In the genomic region with DNA sequence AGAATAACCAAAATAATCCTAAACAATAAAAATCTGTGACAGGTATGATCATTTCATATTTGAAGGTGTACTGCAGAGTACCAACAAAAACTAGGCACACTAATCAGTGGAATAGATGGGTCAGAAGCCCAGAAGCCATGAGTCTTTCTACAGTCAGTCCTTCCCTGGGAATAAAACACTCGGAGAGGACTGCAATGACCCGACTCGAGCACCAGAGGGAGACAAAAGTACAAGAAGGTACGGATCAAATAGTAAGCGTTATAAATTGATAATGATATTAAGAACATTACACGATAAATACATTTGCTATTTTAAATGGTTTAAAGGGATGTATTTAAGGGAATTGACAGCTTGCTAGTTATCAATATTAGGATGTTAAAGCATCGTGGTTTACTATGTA, we compare ENCODE assay signal across 21 mouse cellular contexts. TPM values are rescaled to one million over a fixed set of nuclear protein-coding genes. Genes with fewer than 3 reads are reported as not detected.
A peak's percentile ranks its signal among the peaks of the same experiment; 100 is the strongest.
DNase-seq lines count a peak whose midpoint lies in the region; ATAC-seq and TF ChIP-seq lines count a peak whose summit lies in the region.
"Had no signal": no experiment of that assay in that cellular context is flagged by ENCODE, and none has a peak within 500 bp of the region (broad histone marks: within the 10 kb centered on the region; RNA-seq: fewer than 3 reads in every experiment).

No protein-coding gene starts in this region.

- H3K4me3 ChIP-seq in layer of hippocampus, adult 2 months, result no peak overlapping the region
- no peak overlapping the region for H3K4me3 ChIP-seq in limb, embryonic 10.5 days
- H3K4me3 ChIP-seq: hindbrain, embryonic 10.5 days; kidney, embryonic 15.5 days; liver, embryonic 13.5 days; neural tube, embryonic 13.5 days had no signal

- in situ Hi-C loops in Patski (cut with MboI; ENCODE audit: low pct_unique_long_range_greater_than_20kb), result loop anchor here (25.0 kb wide), 1 partner anchor 124 kb away; no protein-coding TSS in a partner anchor

- H3K27me3 ChIP-seq in Patski, result no peaks in the 10 kb centered on the region
- H3K27me3 ChIP-seq in limb, embryonic 10.5 days (ENCODE audit: low read depth, poor library complexity, severe bottlenecking), result no peaks in the 10 kb centered on the region
- H3K27me3 ChIP-seq: kidney, embryonic 15.5 days; liver, embryonic 13.5 days; neural tube, embryonic 13.5 days had no signal

- CTCF ChIA-PET in Patski (lab: Charles Lee), result no interaction called here

- peak; percentile 3 for DNase-seq in embryo, embryonic 10.5 days (ENCODE audit: low spot score)
- no peak for DNase-seq in embryo, embryonic 9.5 days (ENCODE audit: extremely low spot score)
- no peak for DNase-seq in layer of hippocampus, adult 2 months (ENCODE audit: low spot score in 2 of 2)
- DNase-seq in layer of hippocampus, postnatal 10 days (ENCODE audit: low spot score in 2 of 2), result no peak
- DNase-seq in Patski (ENCODE audit: low read depth, low spot score), result no peak
- no peak for DNase-seq in adrenal gland, postnatal 14 days
- DNase-seq in limb, embryonic 10.5 days (ENCODE audit: low spot score), result no peak
- DNase-seq: adrenal gland, postnatal 10 days; cerebellum, postnatal 14 days; forebrain, postnatal 0 days; liver, embryonic 13.5 days had no signal

- no peaks in the 10 kb centered on the region for H3K36me3 ChIP-seq in limb, embryonic 10.5 days
- H3K36me3 ChIP-seq: G1E; hindbrain, embryonic 10.5 days; kidney, embryonic 15.5 days; liver, embryonic 13.5 days; neural tube, embryonic 13.5 days had no signal

- peak; percentile 36; the same call in 1 of the 2 replicates for TF ChIP-seq CTCF in layer of hippocampus, adult 2 months (conservative IDR thresholded peaks at IDR 0.05)
- peak; percentile 38 for TF ChIP-seq CTCF in Patski (IDR thresholded peaks at IDR 0.05)

- no peak for ATAC-seq in Patski
- peak; percentile 70 for ATAC-seq in megakaryocyte progenitor cell, adult 5-6 weeks (replicated peaks; ENCODE audit: poor library complexity)
- ATAC-seq: forebrain, postnatal 0 days had no signal

- no peak overlapping the region for H3K27ac ChIP-seq in layer of hippocampus, adult 2 months
- no peak overlapping the region for H3K27ac ChIP-seq in limb, embryonic 10.5 days
- H3K27ac ChIP-seq: hindbrain, embryonic 10.5 days; kidney, embryonic 15.5 days; liver, embryonic 13.5 days; neural tube, embryonic 13.5 days had no signal

- peaks cover 6% of the 10 kb centered on the region; the same call in 1 of the 2 replicates for H3K9me3 ChIP-seq in limb, embryonic 10.5 days (replicated peaks)
- H3K9me3 ChIP-seq: liver, embryonic 13.5 days had no signal

- WGBS in limb, embryonic 10.5 days, result 48% methylated on average over 7 of the region's 7 CpGs

- POLR2A ChIA-PET in Patski (lab: Charles Lee), result no interaction called here

- no peaks in the 10 kb centered on the region for H3K4me1 ChIP-seq in limb, embryonic 10.5 days
- H3K4me1 ChIP-seq: hindbrain, embryonic 10.5 days; kidney, embryonic 15.5 days; liver, embryonic 13.5 days; neural tube, embryonic 13.5 days had no signal

RNA-seq across cellular contexts. Expression of a gene that starts 22.9 kb away (rescaled TPM):
- not detected for total RNA-seq in layer of hippocampus, adult 2 months (2021)
- not detected for total RNA-seq in layer of hippocampus, postnatal 10 days (2021)
- not detected for polyA plus RNA-seq in Patski (2021)
- total RNA-seq in megakaryocyte progenitor cell, adult 5-6 weeks (2015), result not detected in 2 replicates
- total RNA-seq in megakaryocyte progenitor cell, adult 5-6 weeks (2017), result not detected in 2 replicates
- total RNA-seq in adrenal gland, postnatal 14 days (2021), result not detected in 2 replicates
- polyA plus RNA-seq in limb, embryonic 10.5 days (2016; fragmentation: Nextera tagmentation; extraction: Ambion mirVana), result not detected in 2 replicates
- total RNA-seq: adrenal gland, postnatal 10 days; forebrain, postnatal 0 days; gastrocnemius, postnatal 4 days; layer of hippocampus, postnatal 14 days; left cerebral cortex, postnatal 36 days had no signal
- polyA plus RNA-seq: forebrain, postnatal 0 days; G1E; heart, embryonic 14.5 days; hindbrain, embryonic 10.5 days; kidney, embryonic 15.5 days; liver, embryonic 13.5 days; neural tube, embryonic 13.5 days; spleen, adult 2 months had no signal

RNA-seq across cellular contexts. Expression of a gene that starts 25.5 kb away (rescaled TPM):
- not detected for total RNA-seq in layer of hippocampus, adult 2 months (2021)
- total RNA-seq in layer of hippocampus, postnatal 10 days (2021), result not detected
- polyA plus RNA-seq in Patski (2021), result not detected
- total RNA-seq in megakaryocyte progenitor cell, adult 5-6 weeks (2015), result not detected in 2 replicates
- total RNA-seq in megakaryocyte progenitor cell, adult 5-6 weeks (2017), result not detected in 2 replicates
- not detected in 2 replicates for total RNA-seq in adrenal gland, postnatal 14 days (2021)
- not detected in 2 replicates for polyA plus RNA-seq in limb, embryonic 10.5 days (2016; fragmentation: Nextera tagmentation; extraction: Ambion mirVana)
- total RNA-seq: adrenal gland, postnatal 10 days; forebrain, postnatal 0 days; G1E; gastrocnemius, postnatal 4 days; layer of hippocampus, postnatal 14 days; left cerebral cortex, postnatal 36 days had no signal
- polyA plus RNA-seq: forebrain, postnatal 0 days; G1E; heart, embryonic 14.5 days; hindbrain, embryonic 10.5 days; kidney, embryonic 15.5 days; liver, embryonic 13.5 days; neural tube, embryonic 13.5 days; spleen, adult 2 months had no signal

RNA-seq across cellular contexts. Expression of a gene that starts 27.3 kb away (rescaled TPM):
- total RNA-seq in layer of hippocampus, adult 2 months (2021), result not detected
- total RNA-seq in layer of hippocampus, postnatal 10 days (2021), result not detected
- not detected for polyA plus RNA-seq in Patski (2021)
- total RNA-seq in megakaryocyte progenitor cell, adult 5-6 weeks (2015), result not detected in 2 replicates
- total RNA-seq in megakaryocyte progenitor cell, adult 5-6 weeks (2017), result not detected in 2 replicates
- total RNA-seq in adrenal gland, postnatal 14 days (2021), result not detected in 2 replicates
- polyA plus RNA-seq in limb, embryonic 10.5 days (2016; fragmentation: Nextera tagmentation; extraction: Ambion mirVana), result not detected in 2 replicates
- total RNA-seq: adrenal gland, postnatal 10 days; forebrain, postnatal 0 days; G1E; gastrocnemius, postnatal 4 days; layer of hippocampus, postnatal 14 days; left cerebral cortex, postnatal 36 days had no signal
- polyA plus RNA-seq: forebrain, postnatal 0 days; G1E; heart, embryonic 14.5 days; hindbrain, embryonic 10.5 days; kidney, embryonic 15.5 days; liver, embryonic 13.5 days; neural tube, embryonic 13.5 days; spleen, adult 2 months had no signal

RNA-seq across cellular contexts. Expression of a gene that starts 34.1 kb away (rescaled TPM):
- total RNA-seq in layer of hippocampus, adult 2 months (2021), result not detected
- total RNA-seq in layer of hippocampus, postnatal 10 days (2021), result not detected
- not detected for polyA plus RNA-seq in Patski (2021)
- not detected in 2 replicates for total RNA-seq in megakaryocyte progenitor cell, adult 5-6 weeks (2015)
- not detected in 2 replicates for total RNA-seq in megakaryocyte progenitor cell, adult 5-6 weeks (2017)
- not detected in 2 replicates for total RNA-seq in adrenal gland, postnatal 14 days (2021)
- not detected in 2 replicates for polyA plus RNA-seq in limb, embryonic 10.5 days (2016; fragmentation: Nextera tagmentation; extraction: Ambion mirVana)
- total RNA-seq: adrenal gland, postnatal 10 days; forebrain, postnatal 0 days; gastrocnemius, postnatal 4 days; layer of hippocampus, postnatal 14 days; left cerebral cortex, postnatal 36 days had no signal
- polyA plus RNA-seq: forebrain, postnatal 0 days; G1E; heart, embryonic 14.5 days; hindbrain, embryonic 10.5 days; kidney, embryonic 15.5 days; liver, embryonic 13.5 days; neural tube, embryonic 13.5 days; spleen, adult 2 months had no signal

RNA-seq across cellular contexts. Expression of a gene that starts 52.9 kb away (rescaled TPM):
- not detected for total RNA-seq in layer of hippocampus, adult 2 months (2021)
- not detected for total RNA-seq in layer of hippocampus, postnatal 10 days (2021)
- polyA plus RNA-seq in Patski (2021), result not detected
- not detected in 2 replicates for total RNA-seq in megakaryocyte progenitor cell, adult 5-6 weeks (2015)
- not detected in 2 replicates for total RNA-seq in megakaryocyte progenitor cell, adult 5-6 weeks (2017)
- not detected in 2 replicates for total RNA-seq in adrenal gland, postnatal 14 days (2021)
- polyA plus RNA-seq in limb, embryonic 10.5 days (2016; fragmentation: Nextera tagmentation; extraction: Ambion mirVana), result not detected in 2 replicates
- total RNA-seq: adrenal gland, postnatal 10 days; forebrain, postnatal 0 days; G1E; gastrocnemius, postnatal 4 days; layer of hippocampus, postnatal 14 days; left cerebral cortex, postnatal 36 days had no signal
- polyA plus RNA-seq: forebrain, postnatal 0 days; G1E; heart, embryonic 14.5 days; hindbrain, embryonic 10.5 days; kidney, embryonic 15.5 days; liver, embryonic 13.5 days; neural tube, embryonic 13.5 days; spleen, adult 2 months had no signal
